Mouse (Mus musculus) ES-Bruce4 (cell line): ENCODE data around the gene Fbxo5.

ENCODE experiments used
- CTCF ChIP-seq: IDR thresholded peaks from one replicate; pipeline ENCODE4 v1.8.1; 2011; ENCODE audit warnings: low read depth, low read length
- EP300 ChIP-seq: IDR thresholded peaks from 2 replicates; pipeline ENCODE4 v1.6.1; 2011; ENCODE audit warnings: low read depth, low read length; ENCODE audit not compliant: insufficient read depth
- POLR2A ChIP-seq: IDR thresholded peaks from one replicate; pipeline ENCODE4 v1.8.1; 2011; ENCODE audit warnings: low read length; ENCODE audit not compliant: insufficient read depth

GRCm38 (mm10) chr10:5826336-5827025 lies 21.1 kb upstream of the Fbxo5 start:
- TF ChIP-seq CTCF = no peak
- TF ChIP-seq POLR2A = no peak
- no peak for TF ChIP-seq EP300
